Mouse (Mus musculus) midbrain, embryonic 14.5 days (tissue): ENCODE results near the gene Cyp1a1. TPM values are rescaled to one million over a fixed set of nuclear protein-coding genes. Genes with fewer than 3 reads are reported as not detected.

Experiments used
- ATAC-seq: fragments of 200-750 bp; cut with Nextera tagmentation; 2 replicates; pipeline ENCODE4 v1.8.0; 2017; ENCODE audit warnings: moderate number of reproducible peaks, moderate library complexity; ENCODE audit not compliant: low FRiP score, low TSS enrichment
- DNase-seq: peaks from one replicate; pipeline ENCODE4 v3.0.0-alpha.2; 2015
- H3K27ac ChIP-seq: fragments of 300-500 bp; sonication (generic); replicated peaks from 2 replicates; pipeline ENCODE4 v1.5.1; 2014; ENCODE audit warnings: mild to moderate bottlenecking, low read depth, low read length, moderate library complexity
- H3K27me3 ChIP-seq: fragments of 300-500 bp; sonication (generic); 2 replicates; pipeline ENCODE4 v1.6.1; 2014; ENCODE audit warnings: low read length, control low read depth, mixed read lengths; ENCODE audit not compliant: control insufficient read depth, insufficient read depth
- H3K36me3 ChIP-seq: fragments of 300-500 bp; sonication (generic); 2 replicates; pipeline ENCODE4 v1.6.1; 2014; ENCODE audit warnings: low read length, control low read depth; ENCODE audit not compliant: control insufficient read depth, insufficient read depth
- H3K4me1 ChIP-seq: fragments of 300-500 bp; sonication (generic); 2 replicates; pipeline ENCODE4 v1.6.1; 2014; ENCODE audit warnings: mild to moderate bottlenecking, antibody characterized with exemption, low read length, control low read depth; ENCODE audit not compliant: control insufficient read depth, insufficient read depth
- H3K4me2 ChIP-seq: fragments of 300-500 bp; sonication (generic); 2 replicates; pipeline ENCODE4 v1.6.1; 2014; ENCODE audit warnings: mild to moderate bottlenecking, low read length, moderate library complexity
- H3K4me3 ChIP-seq: fragments of 300-500 bp; sonication (generic); replicated peaks from 2 replicates; pipeline ENCODE4 v1.5.1; 2014; ENCODE audit warnings: low read depth, low read length
- H3K9ac ChIP-seq: fragments of 300-500 bp; sonication (generic); replicated peaks from 2 replicates; pipeline ENCODE4 v1.6.1; 2014; ENCODE audit warnings: mild to moderate bottlenecking, low read length, moderate library complexity
- H3K9me3 ChIP-seq: fragments of 300-500 bp; sonication (generic); 2 replicates; pipeline ENCODE4 v1.6.1; 2016; ENCODE audit warnings: low read length, control low read depth, mixed read lengths; ENCODE audit not compliant: control insufficient read depth
- WGBS: fragments of 180-500 bp; shearing (Covaris S2); extraction: QIAGEN DNeasy Blood & Tissue Kit; methylation state at CpG from one replicate; pipeline ENCODE4 v1.1.7; 2014; 5-methylcytosine and 5-hydroxymethylcytosine counted together
- polyA plus RNA-seq: library from polyadenylated mRNA; unstranded; fragments of >200 nt; fragmentation: Nextera tagmentation; extraction: Ambion mirVana; gene quantifications from 2 replicates; pipeline ENCODE4 v1.2.1, GENCODE M21; 2014

Gene Cyp1a1
- polyA plus RNA-seq, 1 experiment from 2014 or later, result 0.08 TPM

- H3K4me3 ChIP-seq, result peak overlapping the region; percentile 98
- peak overlapping the region; percentile 98 for H3K4me2 ChIP-seq
- H3K36me3 ChIP-seq, result 0 out of 2 replicates have a peak, but pooled peaks cover 5% of the 10 kb centered on the region
- H3K27me3 ChIP-seq, result no peaks in the 10 kb centered on the region
- no peaks in the 10 kb centered on the region for H3K9me3 ChIP-seq
- WGBS, result 0% methylated on average over 18 of the region's 18 CpGs
- peak; percentile 63 for DNase-seq
- peak overlapping the region; percentile 98 for H3K9ac ChIP-seq
- peaks cover 46% of the 10 kb centered on the region for H3K4me1 ChIP-seq
- ATAC-seq, result 0 out of 2 replicates have a peak, but pooled peaks have one; percentile 49
- peak overlapping the region; percentile 96 for H3K27ac ChIP-seq
Observed at GRCm38 (mm10) chr9:57644442-57644943, 43.2 kb upstream of the Cyp1a1 start.

GRCm38 (mm10) chr9:57644944-57645893, 42.5 kb upstream of the Cyp1a1 start:
- peak overlapping the region; percentile 98 for H3K4me3 ChIP-seq
- no peaks in the 10 kb centered on the region for H3K9me3 ChIP-seq
- peak; percentile 96 for DNase-seq
- peak overlapping the region; percentile 96 for H3K27ac ChIP-seq
- under 1% methylated on average over 83 of the region's 85 CpGs for WGBS
- peak; percentile 89 for ATAC-seq
- 0 out of 2 replicates have a peak, but pooled peaks cover 5% of the 10 kb centered on the region for H3K36me3 ChIP-seq
- H3K4me2 ChIP-seq, result peak overlapping the region; percentile 98
- H3K9ac ChIP-seq, result peak overlapping the region; percentile 98
- H3K27me3 ChIP-seq, result no peaks in the 10 kb centered on the region
- H3K4me1 ChIP-seq, result peaks cover 38% of the 10 kb centered on the region

- no peak for DNase-seq
- Histone ChIP-seq H3K4me3 (no peak overlapping the region), H3K36me3 (0 out of 2 replicates have a peak, but pooled peaks cover 2% of the 10 kb centered on the region), H3K9ac (no peak overlapping the region), H3K27ac (no peak overlapping the region), H3K9me3 (no peaks in the 10 kb centered on the region), H3K27me3 (no peaks in the 10 kb centered on the region), H3K4me1 (peaks cover 24% of the 10 kb centered on the region), H3K4me2 (no peak overlapping the region)
- 81% methylated on average over 12 of the region's 12 CpGs for WGBS
- ATAC-seq, result no peak
Observed at GRCm38 (mm10) chr9:57646551-57647103, 41.1 kb upstream of the Cyp1a1 start.

GRCm38 (mm10) chr9:57647286-57648108, 40.2 kb upstream of the Cyp1a1 start:
- Histone ChIP-seq H3K4me1 (peaks cover 19% of the 10 kb centered on the region), H3K27me3 (no peaks in the 10 kb centered on the region), H3K27ac (no peak overlapping the region), H3K9me3 (no peaks in the 10 kb centered on the region), H3K36me3 (no peaks in the 10 kb centered on the region), H3K4me3 (no peak overlapping the region), H3K9ac (no peak overlapping the region), H3K4me2 (no peak overlapping the region)
- 68% methylated on average over 4 of the region's 4 CpGs for WGBS
- ATAC-seq, result no peak
- no peak for DNase-seq

- H3K9ac ChIP-seq, result no peak overlapping the region
Observed at GRCm38 (mm10) chr9:57650130-57650785, 37.5 kb upstream of the Cyp1a1 start.

GRCm38 (mm10) chr9:57650786-57651311, 36.9 kb upstream of the Cyp1a1 start:
- DNase-seq (peak; percentile 44), ATAC-seq (no peak)
- no peaks in the 10 kb centered on the region for H3K36me3 ChIP-seq
- no peak overlapping the region for H3K9ac ChIP-seq
- H3K27me3 ChIP-seq, result 0 out of 2 replicates have a peak, but pooled peaks cover 5% of the 10 kb centered on the region
- H3K9me3 ChIP-seq, result no peaks in the 10 kb centered on the region
- peaks cover 5% of the 10 kb centered on the region; the same call in 1 of the 2 replicates for H3K4me1 ChIP-seq
- H3K27ac ChIP-seq, result no peak overlapping the region
- no peak overlapping the region for H3K4me2 ChIP-seq
- H3K4me3 ChIP-seq, result no peak overlapping the region
- 37% methylated on average over 6 of the region's 6 CpGs for WGBS

More at GRCm38 (mm10) chr9:57650130-57650785, 37.5 kb upstream of the Cyp1a1 start:
- Histone ChIP-seq H3K27ac (no peak overlapping the region), H3K9me3 (no peaks in the 10 kb centered on the region), H3K27me3 (0 out of 2 replicates have a peak, but pooled peaks cover 5% of the 10 kb centered on the region), H3K4me1 (peaks cover 5% of the 10 kb centered on the region; the same call in 1 of the 2 replicates), H3K36me3 (no peaks in the 10 kb centered on the region), H3K4me2 (no peak overlapping the region), H3K4me3 (no peak overlapping the region)
- ATAC-seq (no peak), DNase-seq (no peak)
- 93% methylated on average over 6 of the region's 6 CpGs for WGBS

- Histone ChIP-seq H3K27me3 (0 out of 2 replicates have a peak, but pooled peaks cover 5% of the 10 kb centered on the region), H3K9me3 (no peaks in the 10 kb centered on the region), H3K4me1 (peaks cover 5% of the 10 kb centered on the region; the same call in 1 of the 2 replicates), H3K4me3 (no peak overlapping the region), H3K27ac (no peak overlapping the region), H3K9ac (no peak overlapping the region), H3K36me3 (no peaks in the 10 kb centered on the region), H3K4me2 (no peak overlapping the region)
- ATAC-seq (no peak), DNase-seq (no peak)
- WGBS, result 59% methylated on average over 9 of the region's 9 CpGs
Observed at GRCm38 (mm10) chr9:57652351-57652750, 35.4 kb upstream of the Cyp1a1 start.
